Mouse (Mus musculus): Measurements from ENCODE around the gene Slc9a9.

GRCm38 (mm10) chr9:94950676-94951075 lies 281.0 kb downstream of the Slc9a9 start:
- TF ChIP-seq POLR2A (IDR thresholded peaks at IDR 0.05; ENCODE audit: control insufficient read depth, low read depth, low read length) (no peak), CTCF (IDR thresholded peaks at IDR 0.05; ENCODE audit: control insufficient read depth, insufficient read depth, insufficient replicate concordance, low read depth, low read length) (no peak)
